Mouse (Mus musculus) limb, embryonic 10.5 days (tissue): ENCODE results near the gene Pbx3. TPM values are rescaled to one million over a fixed set of nuclear protein-coding genes. Genes with fewer than 3 reads are reported as not detected.

Experiments
- DNase-seq: peaks from one replicate; pipeline ENCODE4 v3.0.0-alpha.2; 2017; ENCODE audit warnings: low spot score
- H3K27ac ChIP-seq: fragments of 300-500 bp; sonication (generic); 2 replicates; pipeline ENCODE4 v1.5.1; 2016; ENCODE audit warnings: mild to moderate bottlenecking
- H3K27me3 ChIP-seq: fragments of 300-500 bp; sonication (generic); 2 replicates; pipeline ENCODE4 v1.6.1; 2016; ENCODE audit warnings: low read depth, mild to moderate bottlenecking; ENCODE audit not compliant: poor library complexity, severe bottlenecking
- H3K36me3 ChIP-seq: fragments of 300-500 bp; sonication (generic); 2 replicates; pipeline ENCODE4 v1.6.1; 2016; ENCODE audit warnings: mild to moderate bottlenecking, moderate library complexity
- H3K4me1 ChIP-seq: fragments of 300-500 bp; sonication (generic); 2 replicates; pipeline ENCODE4 v1.6.1; 2016
- H3K4me3 ChIP-seq: fragments of 300-500 bp; sonication (generic); 2 replicates; pipeline ENCODE4 v1.5.1; 2016; ENCODE audit warnings: mild to moderate bottlenecking, moderate library complexity
- H3K9me3 ChIP-seq: fragments of 300-500 bp; sonication (generic); replicated peaks from 2 replicates; pipeline ENCODE4 v1.6.1; 2016; ENCODE audit warnings: mild to moderate bottlenecking
- WGBS: fragments of 180-500 bp; shearing (Covaris S2); methylation state at CpG from one replicate; pipeline ENCODE4 v1.1.7; 2016; 5-methylcytosine and 5-hydroxymethylcytosine counted together
- polyA plus RNA-seq: library from polyadenylated mRNA; unstranded; fragments of >200 nt; fragmentation: Nextera tagmentation; extraction: Ambion mirVana; gene quantifications from 2 replicates; pipeline ENCODE4 v1.2.1, GENCODE M21; 2016

Pbx3 gene
- polyA plus RNA-seq, 1 experiment from 2014 or later = 31.9 TPM

- Histone ChIP-seq H3K4me1 (peaks cover 19% of the 10 kb centered on the region), H3K4me3 (no peak overlapping the region)
These were observed 93.2 kb downstream of the Pbx3 start for GRCm38 (mm10) chr2:34279726-34280125.

DNA sequence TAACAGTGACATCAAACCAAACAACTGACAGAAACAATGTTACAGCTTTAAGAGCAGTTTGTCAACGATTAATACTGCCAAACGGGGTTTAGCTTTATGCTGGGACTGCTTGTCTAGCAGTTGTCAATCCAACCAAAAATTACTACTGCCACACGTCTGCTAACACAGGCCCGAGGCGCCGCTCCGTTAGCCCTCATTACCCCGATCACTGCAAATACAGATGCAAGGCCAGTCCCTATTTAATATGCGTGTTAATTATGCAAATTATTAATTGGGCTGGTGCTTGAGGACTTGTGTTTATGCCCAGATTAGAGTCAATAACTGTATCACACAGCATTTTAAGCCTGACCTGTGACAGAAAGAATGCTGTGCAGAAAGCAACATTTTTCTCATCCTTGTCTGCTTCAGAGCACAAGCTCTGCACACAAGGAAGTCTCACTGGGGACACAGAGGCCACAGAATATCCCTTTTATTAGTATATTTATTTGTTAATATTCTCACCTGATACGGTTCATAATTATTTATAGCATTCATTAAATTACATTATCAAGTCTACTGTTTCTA, 97.2 kb downstream of the Pbx3 start:
- H3K27me3 ChIP-seq = no peaks in the 10 kb centered on the region
- 87% methylated on average over 10 of the region's 10 CpGs for WGBS
- no peak overlapping the region for H3K27ac ChIP-seq
- no peak for DNase-seq
- no peak overlapping the region for H3K4me3 ChIP-seq
- peaks cover 15% of the 10 kb centered on the region for H3K4me1 ChIP-seq
- no peaks in the 10 kb centered on the region for H3K9me3 ChIP-seq
- no peaks in the 10 kb centered on the region for H3K36me3 ChIP-seq

More at GRCm38 (mm10) chr2:34279726-34280125, 93.2 kb downstream of the Pbx3 start:
- 47% methylated on average over 6 of the region's 6 CpGs for WGBS
- H3K27ac ChIP-seq = no peak overlapping the region
- H3K36me3 ChIP-seq = no peaks in the 10 kb centered on the region
- no peaks in the 10 kb centered on the region for H3K27me3 ChIP-seq
- no peak for DNase-seq
- no peaks in the 10 kb centered on the region for H3K9me3 ChIP-seq

GRCm38 (mm10) chr2:34262046-34262445, 110.9 kb downstream of the Pbx3 start:
- no peak overlapping the region for H3K27ac ChIP-seq
- no peaks in the 10 kb centered on the region for H3K9me3 ChIP-seq
- H3K4me1 ChIP-seq = peaks cover 5% of the 10 kb centered on the region; the same call in 1 of the 2 replicates
- no peaks in the 10 kb centered on the region for H3K36me3 ChIP-seq
- no peak for DNase-seq
- no peaks in the 10 kb centered on the region for H3K27me3 ChIP-seq
- no peak overlapping the region for H3K4me3 ChIP-seq

- Histone ChIP-seq H3K27me3 (no peaks in the 10 kb centered on the region), H3K36me3 (no peaks in the 10 kb centered on the region), H3K4me1 (peaks cover 14% of the 10 kb centered on the region), H3K27ac (no peak overlapping the region), H3K4me3 (no peak overlapping the region), H3K9me3 (no peaks in the 10 kb centered on the region)
- no peak for DNase-seq
- WGBS = 47% methylated on average over 4 of the region's 4 CpGs
These were observed 112.3 kb downstream of the Pbx3 start for GRCm38 (mm10) chr2:34260653-34261076.

DNA sequence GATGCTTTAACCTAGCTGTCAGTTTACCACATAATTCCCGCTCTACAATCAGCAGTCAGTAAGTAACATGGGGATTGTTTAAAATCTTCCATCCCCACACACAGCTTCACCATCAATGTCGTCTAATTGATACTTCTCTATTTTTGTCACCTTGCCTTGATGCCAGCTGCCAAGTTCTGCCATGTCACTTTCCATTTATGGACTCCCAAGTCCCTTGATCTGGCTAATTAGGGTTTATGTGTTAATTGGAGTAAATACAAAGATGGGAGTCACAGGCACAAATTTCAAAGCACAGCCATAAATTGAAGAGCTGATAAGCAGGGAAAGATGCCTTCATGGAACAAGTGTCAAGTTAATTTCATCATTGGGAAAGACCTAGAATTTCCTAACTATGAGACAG, 114.7 kb downstream of the Pbx3 start:
- no peak for DNase-seq
- Histone ChIP-seq H3K4me1 (peaks cover 31% of the 10 kb centered on the region), H3K4me3 (no peak overlapping the region), H3K27ac (no peak overlapping the region), H3K9me3 (no peaks in the 10 kb centered on the region), H3K36me3 (no peaks in the 10 kb centered on the region), H3K27me3 (no peaks in the 10 kb centered on the region)
- WGBS = 52% methylated on average over 2 of the region's 2 CpGs

GRCm38 (mm10) chr2:34257611-34258010, 115.3 kb downstream of the Pbx3 start:
- peaks cover 38% of the 10 kb centered on the region for H3K4me1 ChIP-seq
- H3K9me3 ChIP-seq = no peaks in the 10 kb centered on the region
- H3K27me3 ChIP-seq = no peaks in the 10 kb centered on the region
- no peak overlapping the region for H3K27ac ChIP-seq
- no peaks in the 10 kb centered on the region for H3K36me3 ChIP-seq
- no peak for DNase-seq
- 80% methylated on average over 2 of the region's 2 CpGs for WGBS
- no peak overlapping the region for H3K4me3 ChIP-seq

DNA sequence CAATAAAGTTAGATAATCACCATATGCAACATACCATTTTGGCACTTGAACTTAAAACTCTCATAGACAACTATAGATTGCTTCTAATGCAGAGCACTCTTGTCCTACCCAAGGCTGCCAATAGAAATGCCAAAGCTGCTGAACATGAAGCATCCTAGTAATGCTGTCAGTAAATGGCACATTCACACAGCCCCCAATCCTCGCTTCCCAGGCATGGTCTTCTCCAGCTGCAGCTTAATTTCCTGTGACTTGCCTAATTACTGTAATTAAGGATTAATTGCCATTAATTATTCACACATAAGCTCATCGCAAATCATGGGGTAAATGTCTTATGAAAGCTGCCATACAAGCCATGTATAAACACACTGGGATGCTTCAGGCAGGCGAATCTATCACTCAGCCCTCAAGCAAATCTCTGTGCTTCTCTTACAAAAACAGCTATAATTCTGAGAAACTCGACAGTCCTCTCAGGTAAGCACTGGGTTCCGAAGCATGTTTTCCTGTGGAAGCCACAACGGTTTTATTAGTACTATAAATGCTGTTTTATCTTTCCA, 116.9 kb downstream of the Pbx3 start:
- DNase-seq = no peak
- no peaks in the 10 kb centered on the region for H3K36me3 ChIP-seq
- no peaks in the 10 kb centered on the region for H3K9me3 ChIP-seq
- peaks cover 48% of the 10 kb centered on the region for H3K4me1 ChIP-seq
- no peak overlapping the region for H3K4me3 ChIP-seq
- 72% methylated on average over 6 of the region's 6 CpGs for WGBS
- no peaks in the 10 kb centered on the region for H3K27me3 ChIP-seq
- no peak overlapping the region for H3K27ac ChIP-seq

- Histone ChIP-seq H3K4me3 (no peak overlapping the region), H3K27ac (no peak overlapping the region), H3K27me3 (no peaks in the 10 kb centered on the region), H3K4me1 (peaks cover 66% of the 10 kb centered on the region), H3K36me3 (no peaks in the 10 kb centered on the region), H3K9me3 (no peaks in the 10 kb centered on the region)
- DNase-seq = no peak
- 5% methylated on average over 1 of the region's 1 CpGs for WGBS
These were observed 119.3 kb downstream of the Pbx3 start for GRCm38 (mm10) chr2:34253627-34254026.

GRCm38 (mm10) chr2:34253111-34253510, 119.8 kb downstream of the Pbx3 start:
- Histone ChIP-seq H3K36me3 (no peaks in the 10 kb centered on the region), H3K27ac (no peak overlapping the region), H3K27me3 (no peaks in the 10 kb centered on the region), H3K4me1 (peaks cover 66% of the 10 kb centered on the region), H3K4me3 (no peak overlapping the region), H3K9me3 (no peaks in the 10 kb centered on the region)
- no peak for DNase-seq
- WGBS = 11% methylated on average over 1 of the region's 1 CpGs

DNA sequence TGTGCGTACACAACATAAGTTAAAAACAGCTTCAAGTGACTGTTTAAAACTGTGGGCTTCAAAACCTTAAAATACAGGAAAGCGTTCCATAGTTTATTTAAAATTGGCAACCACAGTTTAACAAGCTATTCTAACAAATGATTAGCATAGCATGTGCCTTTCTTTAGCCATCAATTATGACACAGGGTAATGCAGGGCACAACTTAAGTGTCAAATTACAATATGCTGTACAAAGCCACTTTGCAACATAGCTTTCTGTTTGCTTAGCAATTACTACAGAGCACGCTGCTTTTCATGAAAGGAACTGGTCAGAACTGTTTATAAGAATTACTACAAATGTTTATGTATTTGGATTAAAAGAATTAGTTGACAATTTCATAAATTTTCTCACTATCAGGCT, 120.7 kb downstream of the Pbx3 start:
- WGBS = 52% methylated on average over 3 of the region's 3 CpGs
- no peak for DNase-seq

DNA sequence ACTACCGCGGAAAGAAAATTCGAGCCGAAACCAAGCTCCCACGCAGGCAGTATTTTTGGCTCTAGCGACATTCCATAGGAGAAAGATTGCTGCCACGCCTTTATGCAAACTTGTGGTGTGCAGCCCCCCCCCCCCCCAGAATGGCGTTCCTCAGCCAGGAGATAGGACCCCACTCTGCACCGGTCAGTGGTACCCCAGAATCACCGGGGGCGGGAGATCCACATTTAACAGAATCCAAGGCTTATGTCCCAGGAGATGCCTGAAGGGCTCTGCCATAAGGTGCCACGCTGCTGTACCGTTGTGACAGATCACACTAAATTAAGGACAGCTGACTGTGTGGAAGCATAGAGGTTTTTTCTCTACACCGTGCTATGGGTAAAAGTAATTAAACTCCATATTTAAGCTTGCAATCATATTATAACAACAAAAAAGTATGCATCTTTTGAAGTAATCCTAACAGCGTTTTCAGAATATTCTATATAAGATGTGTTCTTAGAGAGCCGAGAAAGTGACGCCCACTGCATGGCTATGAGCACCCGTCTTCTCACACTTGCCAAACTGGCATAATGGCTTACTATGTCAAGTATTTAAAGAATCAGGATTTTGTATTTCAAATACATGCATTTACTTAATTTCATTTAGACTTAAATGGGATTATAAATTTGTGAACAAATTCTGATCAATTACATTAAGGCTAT, 122.8 kb downstream of the Pbx3 start:
- H3K27ac ChIP-seq = peak overlapping the region; percentile 93
- peak overlapping the region; percentile 61 for H3K4me3 ChIP-seq
- no peaks in the 10 kb centered on the region for H3K27me3 ChIP-seq
- no peak for DNase-seq
- no peaks in the 10 kb centered on the region for H3K36me3 ChIP-seq
- peaks cover 65% of the 10 kb centered on the region for H3K4me1 ChIP-seq
- 5% methylated on average over 18 of the region's 18 CpGs for WGBS
- H3K9me3 ChIP-seq = no peaks in the 10 kb centered on the region

More for the DNA sequence above, 120.7 kb downstream of the Pbx3 start:
- Histone ChIP-seq H3K27me3 (no peaks in the 10 kb centered on the region), H3K27ac (peak overlapping the region; percentile 16; the same call in 1 of the 2 replicates), H3K36me3 (no peaks in the 10 kb centered on the region), H3K4me3 (no peak overlapping the region), H3K9me3 (no peaks in the 10 kb centered on the region), H3K4me1 (peaks cover 63% of the 10 kb centered on the region)

DNA sequence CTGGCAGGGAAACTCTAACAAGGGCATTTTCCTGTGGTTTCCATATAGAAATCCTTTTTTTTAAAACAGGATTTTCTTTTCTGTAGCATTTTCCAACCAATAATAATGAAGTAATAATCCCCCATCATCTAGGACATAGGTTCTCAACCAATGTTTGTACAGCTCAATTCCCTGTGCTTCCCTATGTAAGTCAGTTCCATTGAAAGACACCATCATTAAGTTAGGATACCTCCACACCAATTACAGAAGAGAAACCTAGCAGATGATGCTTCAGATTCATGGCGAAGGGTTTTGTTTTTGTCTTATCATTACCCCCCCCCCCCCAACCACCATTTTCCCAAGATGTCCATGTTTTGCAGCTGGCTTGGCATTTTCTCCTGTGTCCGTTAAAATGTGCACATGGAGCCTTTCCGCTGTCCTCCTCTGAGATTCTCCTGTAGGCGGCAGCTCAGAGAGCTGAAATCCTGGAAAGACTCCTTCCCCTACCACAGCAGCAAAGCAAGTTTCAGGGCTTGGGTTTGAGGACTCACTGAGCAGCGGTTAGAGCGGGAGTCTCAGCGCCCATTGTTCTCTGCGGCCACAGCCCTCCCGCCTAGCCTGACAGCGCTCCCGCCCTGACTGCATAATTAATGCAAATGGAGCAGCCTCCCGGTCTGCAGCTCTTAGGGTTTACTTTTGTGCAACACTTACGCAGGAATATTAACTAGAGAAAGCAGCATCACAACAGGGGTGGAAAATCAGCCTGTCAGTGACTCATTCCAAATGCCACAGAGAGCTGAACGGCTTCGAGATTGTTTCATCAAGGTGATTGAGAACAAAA, 123.6 kb downstream of the Pbx3 start:
- 1% methylated on average over 15 of the region's 15 CpGs for WGBS
- no peaks in the 10 kb centered on the region for H3K9me3 ChIP-seq
- DNase-seq = peak; percentile 81
- no peaks in the 10 kb centered on the region for H3K27me3 ChIP-seq
- no peaks in the 10 kb centered on the region for H3K36me3 ChIP-seq
- H3K27ac ChIP-seq = peak overlapping the region; percentile 93
- peak overlapping the region; percentile 61 for H3K4me3 ChIP-seq
- H3K4me1 ChIP-seq = peaks cover 66% of the 10 kb centered on the region

DNA sequence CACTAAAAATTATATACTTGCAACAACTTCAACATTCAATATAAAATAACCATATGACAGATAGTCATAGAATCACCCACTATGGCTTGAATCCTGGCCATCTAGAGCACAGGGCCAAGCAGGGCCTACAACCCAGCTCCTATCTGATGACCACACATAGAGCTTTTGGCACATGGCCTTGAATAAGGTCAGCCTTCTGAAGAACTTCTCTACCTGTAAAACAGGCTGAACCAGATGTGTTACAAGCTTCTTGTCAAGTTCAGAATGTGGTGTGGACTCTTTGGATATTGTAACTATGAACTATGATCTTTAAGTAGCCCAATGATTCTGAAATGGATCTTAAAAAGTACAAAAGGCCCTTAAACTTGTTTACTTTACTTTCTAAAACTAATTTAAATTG, 132.1 kb downstream of the Pbx3 start:
- peaks cover 24% of the 10 kb centered on the region for H3K4me1 ChIP-seq

More for the DNA sequence above, 132.1 kb downstream of the Pbx3 start:
- Histone ChIP-seq H3K9me3 (no peaks in the 10 kb centered on the region), H3K36me3 (no peaks in the 10 kb centered on the region), H3K4me3 (no peak overlapping the region), H3K27ac (no peak overlapping the region), H3K27me3 (no peaks in the 10 kb centered on the region)
- no peak for DNase-seq
